Mouse (Mus musculus) macrophage (primary cell): ENCODE data around the gene Ccdc27. TPM values are rescaled to one million over a fixed set of nuclear protein-coding genes. Genes with fewer than 3 reads are reported as not detected.

Experiments used
- H3K27ac ChIP-seq: fragments of 350-480 bp; formaldehyde crosslinking; 2 replicates; pipeline ENCODE4 v1.9.0; 2021
- H3K36me3 ChIP-seq: fragments of 350-480 bp; formaldehyde crosslinking; 2 replicates; pipeline ENCODE4 v1.9.0; 2021; ENCODE audit errors: inconsistent target
- H3K4me3 ChIP-seq: fragments of 350-480 bp; formaldehyde crosslinking; 2 replicates; pipeline ENCODE4 v1.9.0; 2021; ENCODE audit errors: inconsistent target
- H3K79me2 ChIP-seq: fragments of 350-480 bp; formaldehyde crosslinking; 2 replicates; pipeline ENCODE4 v1.9.0; 2021; ENCODE audit errors: inconsistent target
- WGBS: methylation state at CpG from one replicate; pipeline ENCODE4 v1.1.7; 2026; ENCODE audit warnings: inconsistent platforms; ENCODE audit not compliant: missing documents; 5-methylcytosine and 5-hydroxymethylcytosine counted together
- polyA plus RNA-seq: library from polyadenylated mRNA; stranded (reverse); fragments of 250-400 nt; gene quantifications from 3 replicates; pipeline ENCODE4 v1.2.4, GENCODE M21; 2018; ENCODE audit warnings: inconsistent platforms
- total RNA-seq, 78 experiments: library from RNA; depleted of rRNA; stranded (reverse); fragments of 250-400 nt; gene quantifications; 1 replicate in 9 of 78; 2 replicates in 24 of 78; 3 replicates in 43 of 78; 4 replicates in 2 of 78; pipeline ENCODE4 v1.2.4; 2018; ENCODE audit warnings: inconsistent platforms in 56 of 78

Ccdc27 gene
- not detected for total RNA-seq (2018; cell fraction: chromatin; rRNA removed)
- not detected for total RNA-seq (2018; cell fraction: cytosol; rRNA removed)
- total RNA-seq (2018; cell fraction: nucleus; rRNA removed): not detected
- polyA plus RNA-seq: not detected in 3 replicates

GRCm38 (mm10) chr4:154042577-154042976 lies at the start of gene Ccdc27:
Gene Ccdc27, minus strand, starts transcription at chr4:154042677.
- Histone ChIP-seq H3K4me3 (no peak within 1 kb of the TSS), H3K79me2 (no peaks in the 10 kb centered on the region), H3K27ac (no peak within 1 kb of the TSS), H3K36me3 (no peaks in the 10 kb centered on the region)
- WGBS: 86% methylated on average over 8 of the region's 9 CpGs

DNA sequence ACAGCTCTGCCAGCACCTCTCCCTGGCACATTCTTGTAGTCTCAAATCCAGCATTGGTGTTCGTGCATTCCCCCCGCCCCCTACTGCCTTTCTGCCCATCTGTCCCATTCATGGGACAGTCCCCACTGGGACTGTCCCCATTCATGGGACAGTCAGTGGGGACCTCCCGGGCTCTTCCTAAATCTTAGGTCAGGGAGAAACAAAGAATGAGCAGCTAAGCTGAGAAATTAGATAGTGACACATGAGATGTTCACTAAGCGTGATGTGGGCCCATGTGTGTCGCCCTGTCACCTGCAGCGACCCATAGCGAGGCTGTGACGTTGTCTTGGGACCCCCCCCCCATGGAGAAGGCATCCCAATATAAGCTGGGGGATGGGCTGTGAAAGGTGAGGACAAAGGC lies 48.9 kb upstream of the Ccdc27 start:
- Histone ChIP-seq H3K27ac (no peak overlapping the region), H3K36me3 (no peaks in the 10 kb centered on the region), H3K4me3 (no peak overlapping the region), H3K79me2 (no peaks in the 10 kb centered on the region)
- WGBS: 82% methylated on average over 8 of the region's 8 CpGs

DNA sequence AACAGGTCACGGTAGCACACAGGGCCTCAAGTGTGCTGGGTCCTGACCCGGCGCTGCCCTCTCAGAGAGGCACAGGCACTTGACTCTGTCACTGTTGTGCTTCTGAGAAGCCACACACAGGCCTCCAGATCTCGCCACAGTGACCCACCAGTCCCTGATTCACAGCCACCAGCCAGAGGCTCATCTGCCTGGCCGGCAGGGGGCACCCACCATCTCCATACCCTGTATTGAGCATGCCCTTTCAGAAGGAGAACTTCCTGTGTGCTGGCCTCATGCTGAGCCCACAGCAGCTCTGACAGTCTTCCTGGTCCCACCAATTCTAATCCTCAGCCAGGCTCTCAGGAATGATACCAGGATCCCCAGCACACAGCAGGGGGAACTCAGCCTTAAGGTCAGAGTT lies 46.7 kb upstream of the Ccdc27 start:
- Histone ChIP-seq H3K4me3 (no peak overlapping the region), H3K79me2 (no peaks in the 10 kb centered on the region), H3K36me3 (no peaks in the 10 kb centered on the region), H3K27ac (no peak overlapping the region)
- 56% methylated on average over 5 of the region's 5 CpGs for WGBS

DNA sequence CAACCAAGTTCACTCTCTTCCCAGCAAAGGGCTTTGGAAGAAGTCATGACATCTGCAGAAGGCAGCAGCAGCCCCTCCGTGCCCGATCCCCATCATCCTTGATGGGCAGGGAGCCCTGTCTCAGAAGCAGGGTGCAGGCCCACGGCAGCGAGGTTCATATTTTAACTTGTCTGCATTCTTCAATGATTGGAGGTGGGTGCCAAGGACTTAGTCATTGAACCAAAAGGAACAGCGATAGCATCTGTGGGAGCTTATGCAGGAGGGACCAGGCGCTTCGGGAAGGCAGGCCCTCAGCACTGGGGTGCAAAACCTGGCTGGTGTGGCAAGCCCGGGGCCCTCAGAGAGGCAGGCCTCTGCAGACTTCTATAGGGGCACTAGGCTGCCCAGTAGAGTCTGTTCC lies 44.0 kb upstream of the Ccdc27 start:
- no peaks in the 10 kb centered on the region for H3K79me2 ChIP-seq
- WGBS: 81% methylated on average over 8 of the region's 8 CpGs
- H3K4me3 ChIP-seq: no peak overlapping the region
- no peak overlapping the region for H3K27ac ChIP-seq
- no peaks in the 10 kb centered on the region for H3K36me3 ChIP-seq

GRCm38 (mm10) chr4:154085856-154086255 lies 43.4 kb upstream of the Ccdc27 start:
- no peaks in the 10 kb centered on the region for H3K79me2 ChIP-seq
- 81% methylated on average over 3 of the region's 3 CpGs for WGBS
- no peaks in the 10 kb centered on the region for H3K36me3 ChIP-seq
- no peak overlapping the region for H3K27ac ChIP-seq
- H3K4me3 ChIP-seq: no peak overlapping the region

DNA sequence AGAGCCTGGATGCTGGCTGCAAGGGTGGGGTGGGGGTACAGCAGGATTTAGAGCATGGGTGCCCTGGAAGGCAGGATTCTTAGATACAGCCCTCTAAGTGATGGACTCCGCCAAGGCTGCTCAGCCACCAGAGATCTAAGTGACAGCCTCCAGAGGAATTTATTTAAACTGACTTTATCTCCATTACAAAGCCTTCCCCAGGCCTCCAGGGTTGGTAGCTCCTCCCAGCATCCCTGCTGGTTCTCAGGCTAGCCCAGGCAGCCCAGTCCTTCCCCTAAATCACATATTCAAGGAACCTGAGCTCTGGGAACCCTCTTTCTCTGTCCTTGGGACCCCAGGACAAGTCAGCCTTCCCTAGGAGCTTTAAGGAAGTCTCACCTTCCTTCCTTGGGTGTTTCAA lies 39.5 kb upstream of the Ccdc27 start:
- no peaks in the 10 kb centered on the region for H3K79me2 ChIP-seq
- 9% methylated on average over 1 of the region's 1 CpGs for WGBS
- no peaks in the 10 kb centered on the region for H3K36me3 ChIP-seq
- H3K27ac ChIP-seq: no peak overlapping the region
- no peak overlapping the region for H3K4me3 ChIP-seq

DNA sequence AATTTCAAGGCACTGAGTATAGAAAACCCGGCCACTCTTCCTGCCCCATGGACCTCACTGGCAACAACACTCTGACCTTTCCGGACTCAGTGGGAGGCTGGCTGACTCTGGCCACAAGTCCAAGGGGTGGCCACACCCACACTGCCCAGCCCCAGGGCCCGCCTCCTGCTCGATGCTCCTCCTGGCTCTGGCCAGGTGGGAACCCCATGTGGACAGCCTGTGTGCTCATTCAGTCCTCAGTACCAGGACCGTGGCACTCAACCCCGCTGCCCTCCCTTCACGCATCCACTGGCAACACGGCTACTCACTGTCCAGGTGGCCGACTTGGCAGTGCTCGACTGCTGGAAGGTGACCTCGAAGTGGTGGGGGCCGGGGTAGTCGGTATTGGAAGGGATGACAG lies 38.5 kb upstream of the Ccdc27 start:
- no peak overlapping the region for H3K27ac ChIP-seq
- 6% methylated on average over 13 of the region's 13 CpGs for WGBS
- no peak overlapping the region for H3K4me3 ChIP-seq
- H3K36me3 ChIP-seq: no peaks in the 10 kb centered on the region
- H3K79me2 ChIP-seq: no peaks in the 10 kb centered on the region

GRCm38 (mm10) chr4:154080211-154080610 lies 37.7 kb upstream of the Ccdc27 start:
- WGBS: 55% methylated on average over 4 of the region's 4 CpGs
- Histone ChIP-seq H3K36me3 (no peaks in the 10 kb centered on the region), H3K4me3 (no peak overlapping the region), H3K27ac (no peak overlapping the region), H3K79me2 (no peaks in the 10 kb centered on the region)

GRCm38 (mm10) chr4:154071941-154072340 lies 29.5 kb upstream of the Ccdc27 start:
- H3K79me2 ChIP-seq: no peaks in the 10 kb centered on the region
- H3K4me3 ChIP-seq: no peak overlapping the region
- no peak overlapping the region for H3K27ac ChIP-seq
- WGBS: 15% methylated on average over 15 of the region's 16 CpGs
- no peaks in the 10 kb centered on the region for H3K36me3 ChIP-seq

- WGBS: 2% methylated on average over 8 of the region's 20 CpGs
- Histone ChIP-seq H3K4me3 (no peak overlapping the region), H3K27ac (no peak overlapping the region), H3K79me2 (no peaks in the 10 kb centered on the region), H3K36me3 (no peaks in the 10 kb centered on the region)
Measured at GRCm38 (mm10) chr4:154071521-154071920, 29.0 kb upstream of the Ccdc27 start.

- H3K36me3 ChIP-seq: no peaks in the 10 kb centered on the region
- H3K27ac ChIP-seq: no peak overlapping the region
- WGBS: 6% methylated on average over 5 of the region's 5 CpGs
- H3K79me2 ChIP-seq: no peaks in the 10 kb centered on the region
- no peak overlapping the region for H3K4me3 ChIP-seq
Measured at GRCm38 (mm10) chr4:154070896-154071295, 28.4 kb upstream of the Ccdc27 start.

- Histone ChIP-seq H3K27ac (no peak overlapping the region), H3K36me3 (no peaks in the 10 kb centered on the region)
Measured at GRCm38 (mm10) chr4:154064827-154065773, 22.6 kb upstream of the Ccdc27 start.

GRCm38 (mm10) chr4:154057696-154058095 lies 15.2 kb upstream of the Ccdc27 start:
- Histone ChIP-seq H3K4me3 (no peak overlapping the region), H3K27ac (no peak overlapping the region), H3K36me3 (no peaks in the 10 kb centered on the region), H3K79me2 (no peaks in the 10 kb centered on the region)
- WGBS: 66% methylated on average over 4 of the region's 4 CpGs

More at GRCm38 (mm10) chr4:154064827-154065773, 22.6 kb upstream of the Ccdc27 start:
- H3K4me3 ChIP-seq: no peak overlapping the region
- no peaks in the 10 kb centered on the region for H3K79me2 ChIP-seq
- WGBS: 62% methylated on average over 12 of the region's 14 CpGs

DNA sequence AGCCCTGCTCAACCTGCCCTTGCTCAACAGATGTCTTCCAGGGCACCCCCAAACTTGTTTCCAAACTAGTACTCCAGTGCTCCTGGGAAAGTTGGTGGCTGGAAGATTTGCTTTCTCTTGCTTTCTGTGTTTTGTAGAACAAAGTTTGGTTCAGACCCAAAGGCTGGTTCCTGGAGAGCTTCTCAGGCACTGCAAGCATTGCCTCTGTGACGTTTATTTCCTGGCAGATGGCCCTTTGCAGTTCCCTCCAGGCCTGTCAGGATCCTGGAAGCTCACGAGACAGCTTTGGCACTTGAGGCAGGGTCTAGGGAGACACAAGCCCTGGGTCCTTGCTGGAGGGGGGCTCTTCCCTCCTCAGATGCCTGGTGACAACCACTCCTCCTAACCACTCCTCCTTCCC lies 14.2 kb upstream of the Ccdc27 start:
- WGBS: 41% methylated on average over 2 of the region's 2 CpGs
- no peak overlapping the region for H3K27ac ChIP-seq
- no peak overlapping the region for H3K4me3 ChIP-seq
- H3K36me3 ChIP-seq: no peaks in the 10 kb centered on the region
- no peaks in the 10 kb centered on the region for H3K79me2 ChIP-seq

DNA sequence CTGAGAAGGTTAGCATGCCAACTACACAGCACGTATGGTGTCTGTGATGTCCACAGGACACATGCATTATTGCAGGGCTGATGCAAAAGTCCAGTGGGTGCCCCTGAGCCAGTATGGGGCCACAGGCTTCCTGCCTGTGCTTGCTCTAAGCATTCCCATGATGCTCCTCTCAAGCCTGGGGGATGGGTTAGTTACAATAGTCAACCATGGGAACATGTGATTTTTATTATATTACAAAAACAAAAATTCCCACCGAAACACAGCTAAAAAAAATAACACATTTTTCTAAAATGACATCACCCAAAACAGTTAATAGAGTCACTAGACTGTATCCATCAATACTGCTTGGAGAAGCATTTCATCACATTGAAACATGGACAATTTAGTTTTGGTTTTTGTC lies 13.6 kb upstream of the Ccdc27 start:
- whole genome bisulfite sequencing: 87% methylated on average over 2 of the region's 2 CpGs

More for the DNA sequence above, 13.6 kb upstream of the Ccdc27 start:
- no peak overlapping the region for H3K4me3 ChIP-seq
- H3K36me3 ChIP-seq: no peaks in the 10 kb centered on the region
- no peak overlapping the region for H3K27ac ChIP-seq
- no peaks in the 10 kb centered on the region for H3K79me2 ChIP-seq
